ENCODE assay signal across 40 mouse cellular contexts in genomic region chr7:5448627-5449026, GRCm38 (mm10). TPM values are rescaled to one million over a fixed set of nuclear protein-coding genes. Genes with fewer than 3 reads are reported as not detected.
"Had no signal": no experiment of that assay in that cellular context is flagged by ENCODE, and none has a peak within 500 bp of the region (broad histone marks: within the 10 kb centered on the region; RNA-seq: fewer than 3 reads in every experiment).

No protein-coding gene starts in this region.

- ATAC-seq: forebrain, embryonic 13.5 days; forebrain, embryonic 14.5 days; forebrain, embryonic 15.5 days; forebrain, embryonic 16.5 days; forebrain, postnatal 0 days had no signal

- H3K4me2 ChIP-seq: embryonic facial prominence, embryonic 12.5 days; embryonic facial prominence, embryonic 13.5 days; embryonic facial prominence, embryonic 15.5 days; forebrain, embryonic 12.5 days; forebrain, embryonic 13.5 days; forebrain, embryonic 15.5 days had no signal

- H3K36me3 ChIP-seq: embryonic facial prominence, embryonic 10.5 days; embryonic facial prominence, embryonic 12.5 days; embryonic facial prominence, embryonic 13.5 days; embryonic facial prominence, embryonic 15.5 days; forebrain, embryonic 10.5 days; forebrain, embryonic 12.5 days; forebrain, embryonic 15.5 days had no signal

- DNase-seq: cerebellum, adult 2 months; cerebellum, adult 8-10 months; cerebellum, adult 9-10 months; cerebellum, adult 9-11 months; cerebellum, postnatal 10 days; cerebellum, postnatal 14 days; cerebellum, postnatal 25 days; cerebellum, postnatal 36 days; embryo, embryonic 11 days; forebrain, postnatal 0 days; gastrocnemius, adult 2 months; gastrocnemius, postnatal 10 days; gastrocnemius, postnatal 14 days; gastrocnemius, postnatal 25 days; gastrocnemius, postnatal 36 days; heart, adult 18-20 months; heart, adult 2 months had no signal

- H3K27me3 ChIP-seq: embryonic facial prominence, embryonic 12.5 days; embryonic facial prominence, embryonic 13.5 days; embryonic facial prominence, embryonic 15.5 days; forebrain, embryonic 12.5 days; forebrain, embryonic 13.5 days; forebrain, embryonic 15.5 days had no signal

- H3K27ac ChIP-seq: embryonic facial prominence, embryonic 10.5 days; embryonic facial prominence, embryonic 12.5 days; embryonic facial prominence, embryonic 13.5 days; embryonic facial prominence, embryonic 15.5 days; forebrain, embryonic 10.5 days; forebrain, embryonic 12.5 days; forebrain, embryonic 13.5 days; forebrain, embryonic 15.5 days; gastrocnemius, adult 2 months; heart, adult 2 months had no signal

- H3K9ac ChIP-seq: embryonic facial prominence, embryonic 12.5 days; embryonic facial prominence, embryonic 13.5 days; embryonic facial prominence, embryonic 15.5 days; forebrain, embryonic 12.5 days; forebrain, embryonic 13.5 days; forebrain, embryonic 15.5 days; forebrain, postnatal 0 days had no signal

- H3K4me1 ChIP-seq: embryonic facial prominence, embryonic 10.5 days; embryonic facial prominence, embryonic 12.5 days; embryonic facial prominence, embryonic 13.5 days; embryonic facial prominence, embryonic 15.5 days; forebrain, embryonic 10.5 days; forebrain, embryonic 12.5 days; forebrain, embryonic 13.5 days; forebrain, embryonic 15.5 days had no signal

- H3K4me3 ChIP-seq: embryonic facial prominence, embryonic 10.5 days; embryonic facial prominence, embryonic 12.5 days; embryonic facial prominence, embryonic 13.5 days; embryonic facial prominence, embryonic 15.5 days; erythroblast, embryonic 14.5 days; forebrain, embryonic 10.5 days; forebrain, embryonic 12.5 days; forebrain, embryonic 13.5 days; forebrain, embryonic 15.5 days; gastrocnemius, adult 2 months; heart, adult 2 months had no signal

RNA-seq across cellular contexts. Expression of gene Vmn1r59, which starts 7.9 kb away (rescaled TPM):
- total RNA-seq: common myeloid progenitor, adult 5-6 weeks; forebrain, postnatal 0 days; gastrocnemius, adult 18-20 months; gastrocnemius, adult 2 months; gastrocnemius, adult 8-10 months; gastrocnemius, postnatal 10 days; gastrocnemius, postnatal 14 days; gastrocnemius, postnatal 25 days; gastrocnemius, postnatal 36 days; gastrocnemius, postnatal 4 days; granulocyte monocyte progenitor cell, adult 5-6 weeks; heart, adult 18-20 months; heart, adult 2 months; heart, adult 8-10 months had no signal
- polyA plus RNA-seq: cerebellum, adult 2 months; cortical plate, adult 2 months; embryonic facial prominence, embryonic 10.5 days; embryonic facial prominence, embryonic 11.5 days; embryonic facial prominence, embryonic 12.5 days; embryonic facial prominence, embryonic 13.5 days; embryonic facial prominence, embryonic 14.5 days; embryonic facial prominence, embryonic 15.5 days; erythroblast, embryonic 14.5 days; forebrain, embryonic 10.5 days; forebrain, embryonic 11.5 days; forebrain, embryonic 12.5 days; forebrain, embryonic 13.5 days; forebrain, embryonic 14.5 days; forebrain, embryonic 15.5 days; forebrain, embryonic 16.5 days; forebrain, postnatal 0 days; frontal cortex, adult 2 months; gonadal fat pad, adult 2 months; heart, adult 2 months had no signal

RNA-seq across cellular contexts. Expression of gene Vmn1r58, which starts 35.4 kb away (rescaled TPM):
- total RNA-seq: common myeloid progenitor, adult 5-6 weeks; forebrain, postnatal 0 days; gastrocnemius, adult 18-20 months; gastrocnemius, adult 2 months; gastrocnemius, adult 8-10 months; gastrocnemius, postnatal 10 days; gastrocnemius, postnatal 14 days; gastrocnemius, postnatal 25 days; gastrocnemius, postnatal 36 days; gastrocnemius, postnatal 4 days; granulocyte monocyte progenitor cell, adult 5-6 weeks; heart, adult 18-20 months; heart, adult 2 months; heart, adult 8-10 months had no signal
- polyA plus RNA-seq: cerebellum, adult 2 months; cortical plate, adult 2 months; embryonic facial prominence, embryonic 10.5 days; embryonic facial prominence, embryonic 11.5 days; embryonic facial prominence, embryonic 12.5 days; embryonic facial prominence, embryonic 13.5 days; embryonic facial prominence, embryonic 14.5 days; embryonic facial prominence, embryonic 15.5 days; erythroblast, embryonic 14.5 days; forebrain, embryonic 10.5 days; forebrain, embryonic 11.5 days; forebrain, embryonic 12.5 days; forebrain, embryonic 13.5 days; forebrain, embryonic 14.5 days; forebrain, embryonic 15.5 days; forebrain, embryonic 16.5 days; forebrain, postnatal 0 days; frontal cortex, adult 2 months; gonadal fat pad, adult 2 months; heart, adult 2 months had no signal

RNA-seq across cellular contexts. Expression of gene Vmn2r28, which starts 45.1 kb away (rescaled TPM):
- total RNA-seq: common myeloid progenitor, adult 5-6 weeks; forebrain, postnatal 0 days; gastrocnemius, adult 18-20 months; gastrocnemius, adult 2 months; gastrocnemius, adult 8-10 months; gastrocnemius, postnatal 10 days; gastrocnemius, postnatal 14 days; gastrocnemius, postnatal 25 days; gastrocnemius, postnatal 36 days; gastrocnemius, postnatal 4 days; granulocyte monocyte progenitor cell, adult 5-6 weeks; heart, adult 18-20 months; heart, adult 2 months; heart, adult 8-10 months had no signal
- polyA plus RNA-seq: cerebellum, adult 2 months; cortical plate, adult 2 months; embryonic facial prominence, embryonic 10.5 days; embryonic facial prominence, embryonic 11.5 days; embryonic facial prominence, embryonic 12.5 days; embryonic facial prominence, embryonic 13.5 days; embryonic facial prominence, embryonic 14.5 days; embryonic facial prominence, embryonic 15.5 days; erythroblast, embryonic 14.5 days; forebrain, embryonic 10.5 days; forebrain, embryonic 11.5 days; forebrain, embryonic 12.5 days; forebrain, embryonic 13.5 days; forebrain, embryonic 14.5 days; forebrain, embryonic 15.5 days; forebrain, embryonic 16.5 days; forebrain, postnatal 0 days; frontal cortex, adult 2 months; gonadal fat pad, adult 2 months; heart, adult 2 months had no signal
